Mouse (Mus musculus): Measurements from ENCODE around the gene Sec24c. TPM values are rescaled to one million over a fixed set of nuclear protein-coding genes. Genes with fewer than 3 reads are reported as not detected.

Gene Sec24c
- polyA plus RNA-seq, 2 experiments: 28.4 to 37.1 TPM

DNA sequence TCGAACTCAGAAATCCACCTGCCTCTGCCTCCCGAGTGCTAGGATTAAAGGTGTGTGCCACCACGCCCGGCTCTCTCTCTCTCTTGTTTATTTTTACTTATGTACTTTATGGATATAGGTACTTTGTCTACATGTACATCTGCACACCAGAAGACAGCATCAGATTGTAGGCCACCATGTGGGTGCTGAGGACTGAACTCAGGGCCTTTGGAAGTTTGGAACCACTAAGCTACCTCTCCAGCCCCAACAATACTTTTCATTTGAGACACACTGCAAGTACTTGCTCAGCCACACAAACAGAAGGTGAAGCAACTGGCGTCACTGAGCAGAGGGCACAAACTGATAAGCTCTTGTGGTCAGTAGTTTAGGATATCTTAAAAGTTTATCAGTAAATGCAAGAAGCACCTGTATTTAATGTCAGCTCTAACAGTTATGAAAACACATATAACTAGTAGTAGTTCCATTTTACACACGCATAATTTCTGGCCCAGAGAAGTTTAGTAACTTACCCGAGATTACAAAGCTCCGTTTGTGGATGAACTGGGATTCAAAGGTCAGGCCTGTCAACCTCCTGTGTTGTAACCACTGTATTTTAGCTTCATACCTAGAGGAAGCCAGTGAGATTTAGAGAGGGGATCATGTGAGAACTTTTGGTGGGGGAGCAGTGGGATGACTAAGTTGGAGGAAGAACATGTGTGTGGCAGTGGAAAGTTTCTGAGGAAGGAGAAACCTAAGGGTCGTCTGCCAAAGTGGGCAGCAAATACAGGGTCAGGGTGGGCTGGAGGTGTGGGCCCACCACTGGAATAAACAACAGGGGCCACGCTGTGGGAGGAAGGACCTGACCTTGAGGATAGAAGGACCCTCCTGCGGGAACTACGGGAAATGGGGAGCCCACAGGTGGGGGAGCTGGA is 59.2 kb downstream of the Sec24c start:
- peak overlapping the region; percentile 84 for H3K27ac ChIP-seq
- H3K36me3 ChIP-seq (replicated peaks; ENCODE audit: control insufficient read depth, insufficient read depth, low read depth): peaks cover 39% of the 10 kb centered on the region
- TF ChIP-seq CTCF (IDR thresholded peaks at IDR 0.05; ENCODE audit: low read depth) (no peak), EP300 (IDR thresholded peaks at IDR 0.05; ENCODE audit: low read depth) (peak; percentile 91)
- peak; percentile 29; the same call in 1 of the 2 replicates for ATAC-seq (ENCODE audit: insufficient read depth)
- DNase-seq (ENCODE audit: low read depth in 3 of 3, low spot score in 3 of 3): peak; percentile 72 to 82 (median 76)
- 15% methylated on average over 12 of the region's 12 CpGs for WGBS (ENCODE audit: insufficient replicate concordance)
- peak overlapping the region; percentile 75 to 81 for H3K4me3 ChIP-seq (ENCODE audit: insufficient read depth in 1 of 2, low read depth in 2 of 2, low read length in 2 of 2)
- H3K27me3 ChIP-seq (ENCODE audit: control insufficient read depth, insufficient read depth, low read length): no peaks in the 10 kb centered on the region
- peak overlapping the region; percentile 91 for H3K9ac ChIP-seq (replicated peaks)
- H3K4me2 ChIP-seq (ENCODE audit: low read depth): peak overlapping the region; percentile 77
- no peaks in the 10 kb centered on the region for H3K9me3 ChIP-seq (ENCODE audit: control insufficient read depth, low read length)
- peaks cover 29 to 31% of the 10 kb centered on the region in 2 experiments for H3K4me1 ChIP-seq (replicated peaks; ENCODE audit: control insufficient read depth in 2 of 2, insufficient read depth in 2 of 2, low read length in 1 of 2)

DNA sequence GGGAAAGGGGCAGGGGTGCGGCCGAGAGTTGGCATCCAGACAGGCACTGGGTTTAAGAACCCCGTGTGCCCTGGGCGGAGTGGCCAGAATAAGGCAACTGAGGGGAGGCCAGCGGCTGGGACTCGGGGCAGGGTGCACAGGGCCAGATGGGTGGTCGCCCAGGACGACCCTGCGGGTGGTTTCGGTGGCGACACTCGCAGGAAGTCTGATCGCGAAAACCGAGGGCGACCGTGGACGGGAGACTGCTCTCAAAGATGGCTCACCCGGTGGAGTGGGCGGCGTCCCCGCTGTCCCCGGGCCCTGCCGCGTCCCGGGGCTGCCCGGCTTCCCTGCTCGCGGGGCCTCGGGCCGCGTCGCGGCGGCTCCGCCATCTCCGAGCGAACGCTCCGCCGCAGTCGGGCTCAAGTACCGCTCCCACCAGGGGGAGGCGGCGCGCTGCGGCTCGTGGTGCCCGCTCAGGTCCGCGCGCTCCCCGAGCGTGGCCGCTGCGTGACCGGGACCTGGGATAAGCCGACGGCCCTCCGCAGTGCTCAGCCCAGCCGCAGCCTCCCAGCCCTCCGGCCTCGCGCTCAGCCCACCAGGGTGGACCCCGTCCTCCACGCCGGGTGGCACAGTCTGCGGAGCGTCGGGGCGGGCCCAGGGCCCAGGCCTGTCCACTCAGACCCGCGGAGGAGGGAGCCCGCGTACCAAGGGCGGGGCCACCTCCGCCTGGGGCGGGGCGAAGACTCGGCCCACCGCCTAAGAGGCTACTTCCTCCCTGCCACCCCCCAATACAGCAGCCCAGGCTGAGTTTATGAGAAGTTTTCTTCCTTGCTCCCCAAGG is 60.1 kb downstream of the Sec24c start, which contains the start of gene Ndst2:
Ndst2 (minus strand) TSS at position 611 of the 823 bp plus-strand sequence.
- H3K9ac ChIP-seq (replicated peaks): peak within 1 kb of the TSS; percentile 91
- H3K4me2 ChIP-seq (ENCODE audit: low read depth): peak within 1 kb of the TSS; percentile 77
- H3K36me3 ChIP-seq (replicated peaks; ENCODE audit: control insufficient read depth, insufficient read depth, low read depth): peaks cover 30% of the 10 kb centered on the region
- ATAC-seq (ENCODE audit: insufficient read depth): peak; percentile 96
- DNase-seq (ENCODE audit: low read depth in 3 of 3, low spot score in 3 of 3): peak; percentile 78 to 81 (median 79)
- peaks cover 29 to 31% of the 10 kb centered on the region in 2 experiments for H3K4me1 ChIP-seq (replicated peaks; ENCODE audit: control insufficient read depth in 2 of 2, insufficient read depth in 2 of 2, low read length in 1 of 2)
- TF ChIP-seq EP300 (IDR thresholded peaks at IDR 0.05; ENCODE audit: low read depth) (no peak), CTCF (IDR thresholded peaks at IDR 0.05; ENCODE audit: low read depth) (no peak)
- H3K4me3 ChIP-seq (ENCODE audit: insufficient read depth in 1 of 2, low read depth in 2 of 2, low read length in 2 of 2): peak within 1 kb of the TSS; percentile 75 to 81
- no peaks in the 10 kb centered on the region for H3K9me3 ChIP-seq (ENCODE audit: control insufficient read depth, low read length)
- H3K27me3 ChIP-seq (ENCODE audit: control insufficient read depth, insufficient read depth, low read length): no peaks in the 10 kb centered on the region
- H3K27ac ChIP-seq: peak within 1 kb of the TSS; percentile 84
- under 1% methylated on average over 64 of the region's 81 CpGs for WGBS (ENCODE audit: insufficient replicate concordance)

DNA sequence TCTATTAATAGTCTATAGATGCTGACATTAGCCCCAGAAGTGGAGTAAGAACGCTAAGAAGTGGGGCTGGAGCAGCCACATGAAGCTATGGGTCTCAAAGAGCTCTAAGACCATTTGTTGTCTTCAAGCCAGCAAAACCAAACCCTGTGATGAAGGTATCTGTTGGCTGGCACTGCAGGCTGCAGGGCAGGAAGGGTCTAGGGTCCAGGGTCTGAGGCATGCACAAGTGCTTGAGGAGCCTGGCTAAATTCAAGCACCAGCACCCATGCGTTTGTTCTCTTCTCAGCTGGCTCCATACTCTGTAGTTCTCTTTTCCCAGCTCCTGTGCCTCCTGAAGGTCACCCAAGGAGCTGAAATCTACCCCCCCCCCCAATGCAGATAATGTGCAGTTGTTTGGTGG is 60.9 kb downstream of the Sec24c start:
- H3K27me3 ChIP-seq (ENCODE audit: control insufficient read depth, insufficient read depth, low read length): no peaks in the 10 kb centered on the region
- H3K36me3 ChIP-seq (replicated peaks; ENCODE audit: control insufficient read depth, insufficient read depth, low read depth): peaks cover 22% of the 10 kb centered on the region
- H3K4me2 ChIP-seq (ENCODE audit: low read depth): peak overlapping the region; percentile 77
- no peak overlapping the region; a peak in 1 of 4 replicates for H3K4me3 ChIP-seq (ENCODE audit: insufficient read depth in 1 of 2, low read depth in 2 of 2, low read length in 2 of 2)
- 50% methylated on average over 2 of the region's 2 CpGs for WGBS (ENCODE audit: insufficient replicate concordance)
- peak overlapping the region; percentile 40; the same call in 1 of the 2 replicates for H3K27ac ChIP-seq
- DNase-seq (ENCODE audit: low read depth in 3 of 3, low spot score in 3 of 3): no peak
- no peak for ATAC-seq (ENCODE audit: insufficient read depth)
- H3K9me3 ChIP-seq (ENCODE audit: control insufficient read depth, low read length): no peaks in the 10 kb centered on the region
- no peak for TF ChIP-seq CTCF (IDR thresholded peaks at IDR 0.05; ENCODE audit: low read depth)
- TF ChIP-seq EP300 (IDR thresholded peaks at IDR 0.05; ENCODE audit: low read depth): no peak
- no peak overlapping the region; the same call in 1 of the 2 replicates for H3K9ac ChIP-seq (replicated peaks)
- peaks cover 29 to 31% of the 10 kb centered on the region in 2 experiments for H3K4me1 ChIP-seq (replicated peaks; ENCODE audit: control insufficient read depth in 2 of 2, insufficient read depth in 2 of 2, low read length in 1 of 2)

DNA sequence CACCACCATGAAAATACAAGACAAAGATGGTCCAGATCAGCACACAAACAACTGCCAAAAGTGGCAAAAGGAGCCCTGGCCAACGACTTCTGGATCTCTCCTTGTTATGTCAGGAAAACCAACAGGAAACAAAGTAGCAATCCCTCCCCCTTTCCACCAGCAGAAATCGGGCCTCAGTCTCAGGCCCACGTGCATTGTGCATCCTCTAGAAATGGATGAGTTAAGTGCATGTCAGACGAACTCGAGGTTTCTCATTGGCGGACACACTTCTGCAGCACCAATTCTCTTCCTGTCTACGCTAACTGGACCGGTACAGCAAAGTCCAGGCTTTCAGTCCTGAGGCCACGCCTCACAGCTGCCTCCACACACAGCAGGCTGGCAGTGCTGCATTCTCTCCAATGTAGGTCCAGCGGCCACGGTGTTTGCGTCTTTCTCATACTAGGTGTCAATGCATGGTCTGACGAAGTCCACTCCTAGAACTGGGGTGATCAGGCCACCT is 61.8 kb downstream of the Sec24c start:
- Histone ChIP-seq H3K4me3 (ENCODE audit: insufficient read depth in 1 of 2, low read depth in 2 of 2, low read length in 2 of 2) (no peak overlapping the region), H3K9me3 (ENCODE audit: control insufficient read depth, low read length) (no peaks in the 10 kb centered on the region), H3K4me2 (ENCODE audit: low read depth) (no peak overlapping the region), H3K9ac (replicated peaks) (no peak overlapping the region), H3K4me1 (replicated peaks; ENCODE audit: control insufficient read depth in 2 of 2, insufficient read depth in 2 of 2, low read length in 1 of 2) (peaks cover 29% of the 10 kb centered on the region in 2 experiments), H3K27ac (no peak overlapping the region), H3K27me3 (ENCODE audit: control insufficient read depth, insufficient read depth, low read length) (no peaks in the 10 kb centered on the region), H3K36me3 (replicated peaks; ENCODE audit: control insufficient read depth, insufficient read depth, low read depth) (peaks cover 15% of the 10 kb centered on the region)
- no peak for DNase-seq (ENCODE audit: low read depth in 3 of 3, low spot score in 3 of 3)
- ATAC-seq (ENCODE audit: insufficient read depth): no peak
- 67% methylated on average over 13 of the region's 13 CpGs for WGBS (ENCODE audit: insufficient replicate concordance)
- no peak for TF ChIP-seq EP300 (IDR thresholded peaks at IDR 0.05; ENCODE audit: low read depth)
- TF ChIP-seq CTCF (IDR thresholded peaks at IDR 0.05; ENCODE audit: low read depth): no peak
